Mouse (Mus musculus): ENCODE measurements around the gene Bbs7.

Gene Bbs7

DNA sequence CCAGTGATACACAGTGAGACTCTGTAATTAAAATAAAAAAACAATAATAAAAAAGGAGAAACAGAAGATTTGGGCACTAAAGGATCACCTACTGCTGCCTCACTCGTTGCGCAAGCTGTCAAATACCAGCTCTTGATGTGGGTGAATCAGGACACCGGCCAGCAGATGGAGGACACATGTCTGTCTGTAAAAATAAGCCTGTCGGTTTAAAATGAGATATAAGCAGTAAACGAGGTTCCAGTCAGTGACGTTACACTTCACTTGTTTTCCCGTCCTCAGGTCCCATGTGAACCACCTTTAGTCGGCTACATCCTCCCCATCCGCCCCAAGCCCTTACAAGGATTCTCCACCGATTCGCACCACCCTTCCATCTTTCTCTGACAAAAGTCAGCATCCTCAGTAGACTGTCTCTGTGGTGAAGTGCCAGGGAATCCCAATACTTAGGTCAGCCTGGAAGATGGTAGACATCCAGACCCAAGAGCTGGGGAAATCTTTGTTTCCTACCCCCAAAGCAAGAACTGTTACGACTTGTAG lies 61.4 kb downstream of the Bbs7 start:
- CTCF ChIA-PET: no interaction called here

DNA sequence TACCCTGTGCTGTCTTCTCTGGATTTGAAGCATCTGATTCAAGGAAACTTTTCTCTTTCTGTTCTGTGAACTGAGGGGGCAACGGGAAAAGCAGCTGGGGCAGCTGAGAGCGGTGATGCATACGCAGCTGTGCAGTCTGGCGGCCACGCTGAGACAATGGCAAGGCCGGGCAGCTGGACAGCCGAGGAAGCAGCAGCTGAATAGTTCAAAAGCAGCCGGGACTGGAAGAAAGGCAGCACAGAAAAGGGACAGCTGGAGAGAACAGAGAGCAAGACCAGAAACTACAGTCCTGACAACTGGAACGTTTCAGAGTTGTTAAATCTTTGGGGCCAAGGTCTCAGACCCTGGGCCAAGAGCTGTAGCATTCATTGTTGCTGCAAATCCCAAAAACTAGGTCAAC lies 61.9 kb downstream of the Bbs7 start:
- CTCF ChIA-PET: no interaction called here

DNA sequence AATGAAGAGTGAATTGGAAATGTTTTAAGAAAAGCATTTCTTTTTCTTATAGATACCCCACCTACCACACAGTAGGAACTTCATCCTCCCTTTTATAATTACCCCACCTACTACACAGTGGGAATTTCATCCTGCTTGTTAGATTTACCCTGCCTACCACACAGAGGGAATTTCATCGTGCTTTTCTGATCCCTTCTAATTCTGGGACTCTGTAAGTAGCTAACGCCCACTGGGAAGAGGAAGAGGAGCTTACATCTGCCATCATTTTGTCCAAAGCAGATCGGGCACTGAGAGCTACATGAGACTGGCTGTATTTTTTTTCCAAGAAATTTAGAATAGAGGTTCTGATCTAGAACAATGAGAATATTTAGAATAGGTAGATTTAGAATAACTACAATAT lies 68.3 kb downstream of the Bbs7 start:
- CTCF ChIA-PET: no interaction called here

DNA sequence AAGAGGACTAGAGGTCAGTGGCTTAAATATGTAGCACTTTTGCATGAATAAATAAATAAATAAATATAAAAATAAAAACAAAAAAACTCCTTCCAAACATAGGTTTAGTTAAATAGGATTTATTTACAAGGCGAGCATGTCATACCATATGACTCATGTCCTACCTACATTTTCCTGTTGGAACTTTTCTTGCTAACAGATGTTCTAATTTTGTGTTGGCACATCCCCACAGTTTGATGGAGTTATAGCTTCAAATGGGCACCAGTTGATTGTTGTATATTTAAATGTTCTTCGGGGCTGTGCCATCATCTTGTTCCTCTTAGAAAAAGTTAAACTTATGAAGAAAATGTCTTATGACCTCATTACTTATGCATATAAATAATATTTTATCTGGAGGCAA lies 71.9 kb downstream of the Bbs7 start:
- CTCF ChIA-PET: no interaction called here

DNA sequence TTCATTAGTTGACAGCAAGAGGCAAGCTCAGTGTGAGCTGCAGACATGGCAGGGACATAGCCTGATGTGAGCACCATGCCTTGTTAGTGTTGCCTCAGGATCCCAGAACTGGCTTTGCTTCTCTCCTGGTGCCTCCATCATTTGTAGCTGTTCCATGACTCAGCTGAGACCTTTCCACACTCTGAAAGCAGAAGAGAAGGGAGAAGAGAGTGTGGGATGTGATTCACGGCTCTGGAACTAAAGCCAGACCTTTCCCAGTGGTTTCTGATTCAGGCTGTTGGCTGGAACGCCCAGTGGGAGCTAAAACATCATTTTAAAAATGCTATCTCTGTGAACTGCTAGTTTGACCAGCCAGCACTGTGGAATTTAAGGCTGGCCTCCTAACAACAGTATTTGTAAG lies 72.5 kb downstream of the Bbs7 start:
- CTCF ChIA-PET: no interaction called here

DNA sequence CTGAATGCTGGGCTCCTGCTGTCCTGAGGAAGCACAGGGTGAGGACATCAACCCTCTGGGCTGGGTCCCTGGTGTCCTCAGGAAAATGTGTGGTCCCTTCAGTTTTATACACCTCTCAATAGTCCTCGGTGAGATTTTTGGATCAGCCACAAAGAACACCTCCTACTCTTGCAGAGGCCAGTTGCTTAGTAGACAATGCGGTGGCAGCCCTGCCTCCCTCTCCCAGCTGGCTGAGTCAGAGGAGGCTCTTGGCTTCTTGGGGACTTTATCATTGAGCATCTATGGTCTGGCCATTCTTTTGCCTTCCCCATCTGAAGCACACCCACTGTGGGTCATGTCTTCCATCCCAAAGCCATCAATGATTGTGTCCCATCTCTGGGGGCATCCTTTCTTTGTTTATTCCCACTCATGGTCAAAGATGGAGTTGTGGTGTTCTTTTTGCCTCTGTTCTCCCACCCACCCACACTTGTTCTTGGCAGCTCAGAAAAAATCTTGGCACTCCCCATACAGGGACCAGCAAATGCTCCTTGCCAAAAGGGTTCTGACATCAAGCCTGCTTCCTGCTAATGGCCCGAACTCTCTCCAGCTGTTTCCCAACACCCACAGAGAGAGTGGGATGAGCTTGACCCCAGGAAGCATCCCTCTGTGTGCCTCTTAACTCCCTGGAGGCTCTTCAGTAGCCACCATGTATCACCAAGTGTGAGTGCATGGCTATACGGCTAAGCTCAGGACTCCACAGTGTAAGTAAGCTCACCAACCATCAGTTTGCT lies 75.4 kb downstream of the Bbs7 start:
- CTCF ChIA-PET: no interaction called here

DNA sequence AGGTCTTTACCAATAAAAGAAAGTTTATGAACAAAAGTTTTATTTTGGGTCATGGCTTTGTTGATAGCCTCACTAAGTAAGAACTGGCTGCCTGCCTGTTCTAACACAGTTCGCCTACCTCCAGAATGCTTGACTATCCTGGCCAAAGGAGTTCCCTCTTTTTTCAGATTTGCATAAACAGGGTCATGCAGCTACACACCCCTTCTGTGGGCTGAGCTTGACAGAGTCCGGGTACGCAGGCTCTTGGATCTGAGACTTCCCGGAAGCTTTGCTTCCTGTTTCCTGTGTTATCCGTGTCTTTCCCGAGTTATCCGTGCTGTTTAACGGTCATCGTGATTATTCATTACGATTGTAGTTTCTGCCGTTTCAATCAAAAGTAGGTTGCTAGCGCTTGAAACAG lies 77.2 kb downstream of the Bbs7 start:
- CTCF ChIA-PET: no interaction called here

DNA sequence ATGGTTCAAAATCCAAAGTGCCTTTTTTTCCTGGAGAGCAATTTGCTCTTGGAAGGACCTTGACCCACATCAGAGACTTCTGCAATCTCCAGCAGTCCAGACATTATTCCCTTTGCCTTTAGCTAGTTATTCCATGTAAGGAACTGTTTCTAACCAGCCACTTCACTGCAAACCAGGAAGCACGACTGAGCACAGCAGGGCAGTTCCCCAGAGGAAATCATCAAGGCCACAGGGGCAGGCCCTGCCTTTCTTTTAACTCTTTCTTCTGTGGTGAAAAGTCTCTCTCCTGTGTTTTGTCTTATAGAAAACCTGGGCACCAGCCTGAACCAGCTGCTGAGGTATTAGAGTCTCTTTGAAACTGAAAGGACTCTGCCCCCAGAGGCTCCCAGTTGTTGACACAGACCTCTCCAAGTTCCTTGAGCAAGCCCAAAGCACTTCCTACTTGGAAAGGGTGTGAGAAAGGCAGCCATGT lies 80.0 kb downstream of the Bbs7 start:
- CTCF ChIA-PET: no interaction called here

DNA sequence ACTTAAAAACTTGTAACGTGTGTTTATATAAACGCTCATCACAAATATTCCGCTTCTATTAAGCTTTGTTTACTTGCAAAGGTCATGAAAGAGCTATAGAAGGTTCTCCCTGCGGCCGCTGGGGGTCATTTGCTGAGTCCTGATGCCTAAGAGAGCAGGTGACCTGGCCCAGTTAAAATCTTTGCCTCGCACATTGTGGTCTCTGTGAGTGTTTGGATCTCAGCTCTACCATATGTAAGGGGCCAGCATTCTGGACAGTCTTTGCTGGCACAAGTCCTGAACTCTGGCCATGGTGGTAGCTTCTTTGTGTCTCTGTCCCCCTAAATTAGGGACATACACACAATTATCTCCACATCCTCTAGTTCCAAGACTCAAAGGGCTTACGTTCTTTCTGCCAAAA lies 80.5 kb downstream of the Bbs7 start:
- CTCF ChIA-PET: no interaction called here

DNA sequence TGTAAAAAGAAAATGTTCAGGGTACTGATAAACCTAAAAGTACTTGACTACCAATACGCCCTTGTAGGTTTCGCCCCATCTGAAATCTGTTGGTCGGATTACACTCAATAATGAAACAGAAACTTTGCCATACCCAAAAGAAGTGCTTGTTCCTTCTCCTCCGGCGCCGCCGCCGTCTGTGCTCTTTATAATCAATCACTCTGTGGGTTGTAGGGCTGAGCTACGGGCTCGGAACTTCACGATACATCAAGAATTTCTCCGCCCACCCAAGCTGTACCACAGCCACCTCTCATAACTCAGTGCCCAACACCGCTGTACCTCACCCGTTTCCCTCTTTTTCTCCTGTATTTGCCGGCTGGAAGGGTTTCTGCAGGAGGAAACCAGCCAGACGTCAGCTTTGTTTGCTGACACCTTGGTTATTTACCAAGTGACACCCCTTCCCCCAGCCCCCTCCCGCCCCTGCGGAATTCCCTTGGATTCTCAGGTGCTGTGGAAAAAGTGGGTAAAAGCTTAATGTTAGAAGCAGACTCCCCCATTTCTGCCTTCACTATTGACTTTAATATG lies 81.2 kb downstream of the Bbs7 start:
- CTCF ChIA-PET: no interaction called here

DNA sequence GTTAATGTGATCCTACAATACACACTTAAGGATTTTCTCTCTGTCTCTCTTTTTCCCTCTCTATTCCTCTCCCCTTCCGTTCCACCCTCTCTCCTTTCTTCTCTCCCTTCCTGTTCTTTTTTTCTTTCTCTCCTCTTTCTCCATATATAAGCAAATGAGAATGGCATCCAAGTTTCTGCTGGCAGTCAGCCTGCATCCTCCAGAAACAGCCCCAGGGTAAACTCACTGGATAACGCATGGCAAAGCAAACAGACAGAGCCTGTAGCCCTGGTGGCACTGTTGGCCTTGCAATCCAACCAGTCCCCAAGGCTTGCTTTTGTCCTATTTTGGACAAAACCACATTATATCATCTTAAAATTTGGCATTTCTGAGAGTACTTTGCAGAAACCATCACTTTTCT lies 82.0 kb downstream of the Bbs7 start:
- CTCF ChIA-PET: no interaction called here

DNA sequence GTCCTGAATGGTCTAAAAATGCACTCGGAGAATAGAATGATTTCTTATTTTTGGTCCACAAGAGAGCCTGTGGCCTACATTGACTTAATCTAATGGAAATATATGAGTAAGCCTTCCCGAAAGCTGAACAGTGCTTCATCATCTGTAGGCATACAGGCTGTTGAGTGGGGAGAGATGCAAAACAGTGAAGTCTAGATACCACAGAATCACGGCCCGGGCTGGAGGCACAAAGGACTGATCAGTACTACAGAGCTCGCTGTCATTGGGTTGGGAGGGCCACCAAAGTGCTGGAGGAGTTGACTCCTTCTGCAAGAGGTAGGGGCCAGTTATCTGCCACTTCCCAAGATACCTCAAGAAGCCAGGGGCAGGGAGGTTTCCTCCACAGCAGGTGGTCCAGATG lies 82.5 kb downstream of the Bbs7 start:
- CTCF ChIA-PET: no interaction called here

DNA sequence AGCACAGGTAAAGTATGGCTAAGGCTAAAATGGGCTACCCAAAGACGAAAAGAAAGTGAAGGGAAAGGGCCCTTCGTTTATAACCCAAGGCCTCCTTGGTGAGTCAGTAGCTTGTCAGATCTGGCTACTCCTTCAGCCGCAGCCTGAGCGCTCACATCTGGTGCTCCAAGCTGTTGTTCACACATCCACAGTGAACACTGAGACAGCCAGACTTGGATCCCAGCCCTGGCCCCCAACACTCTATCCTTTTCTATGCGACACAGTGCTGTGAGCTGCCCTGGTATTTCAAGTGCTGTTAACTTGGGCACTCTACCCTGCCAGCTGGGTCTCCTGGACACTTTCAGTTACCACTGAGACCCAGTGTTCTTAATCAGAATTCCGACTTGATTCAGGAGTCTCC lies 82.9 kb downstream of the Bbs7 start:
- CTCF ChIA-PET: no interaction called here

DNA sequence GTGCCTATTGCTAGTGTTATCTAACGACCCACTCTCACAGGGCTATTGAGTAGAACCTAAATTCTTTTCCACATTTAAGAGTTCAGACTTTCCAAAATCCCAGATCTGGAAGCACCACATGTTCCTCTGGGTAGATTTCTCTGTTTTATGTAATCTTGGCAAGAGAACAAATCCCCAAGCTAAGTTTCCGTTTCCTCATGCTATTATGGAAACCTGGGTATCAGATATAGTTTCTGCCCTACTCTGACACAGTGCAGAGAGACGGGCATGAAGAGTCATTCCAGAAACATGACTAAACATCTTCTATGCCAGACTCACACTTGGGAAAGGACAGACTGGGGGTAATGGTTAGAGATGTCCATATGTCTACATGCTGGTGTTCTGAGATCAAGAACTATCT lies 88.8 kb downstream of the Bbs7 start:
- CTCF ChIA-PET: no interaction called here

Data from spleen, embryonic (tissue).